Mouse (Mus musculus) embryonic fibroblast, embryonic 13.5 days (primary cell): ENCODE measurements at regions not wholly inside any gene's neighbourhood (a gene's known extent, or its start where the extent isn't known, plus 50 kb on each side); places are given as distances from the start of the nearest gene placed in this dataset.

Source experiments
- CTCF ChIP-seq: IDR thresholded peaks from 2 replicates; pipeline ENCODE4 v1.5.1; 2011; ENCODE audit warnings: mild to moderate bottlenecking, control low read depth, low read length, moderate library complexity, borderline replicate concordance; ENCODE audit not compliant: insufficient read depth
- POLR2A ChIP-seq: IDR thresholded peaks from 2 replicates; pipeline ENCODE4 v1.6.1; 2011; ENCODE audit warnings: low read depth, mild to moderate bottlenecking, control low read depth, low read length, moderate library complexity

- no peak for TF ChIP-seq CTCF
- TF ChIP-seq POLR2A: no peak
Observed at GRCm38 (mm10) chr4:10257537-10257936, 616.8 kb upstream of the 2610301B20Rik start.
